Mouse (Mus musculus) retina, postnatal 1 day (tissue): ENCODE data around the gene Dhrs7.
A peak's percentile ranks its signal among the peaks of the same experiment; 100 is the strongest.
"Not testable (repeated sequence)": the region's sequence is repeated elsewhere in the genome, so short reads cannot be mapped to it uniquely, and the experiment has no call there.

ENCODE experiments used
- DNase-seq: peaks from one replicate; pipeline ENCODE4 v3.0.0-alpha.2; 2012

The Dhrs7 gene

GRCm38 (mm10) chr12:72664735-72665337, at the start of gene Dhrs7:
Dhrs7 (minus strand) TSS chr12:72664909.
- peak; percentile 86 for DNase-seq

- DNase-seq, result no peak
Observed at GRCm38 (mm10) chr12:72709981-72710380, 45.3 kb upstream of the Dhrs7 start.

DNA sequence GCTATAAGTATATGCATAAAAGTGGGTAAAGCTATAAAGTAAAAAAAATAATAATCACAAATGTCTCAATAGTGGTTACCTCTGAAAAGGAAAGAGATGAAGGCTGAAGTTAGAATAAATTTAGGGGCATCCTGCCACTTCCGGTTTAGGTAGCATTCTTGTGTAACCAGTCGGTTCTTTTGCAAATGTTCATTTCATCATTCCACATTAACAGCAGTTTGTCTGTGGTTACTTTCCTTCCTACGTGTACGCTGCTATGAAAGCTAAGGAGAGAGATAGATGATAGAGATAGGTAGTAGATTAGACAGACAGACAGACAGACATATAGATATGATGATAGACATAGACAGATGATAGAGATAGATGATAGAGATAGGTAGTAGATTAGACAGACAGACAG, 39.4 kb upstream of the Dhrs7 start:
- no peak for DNase-seq

GRCm38 (mm10) chr12:72700013-72700412, 35.3 kb upstream of the Dhrs7 start:
- DNase-seq, result peak; percentile 41

- DNase-seq, result peak; percentile 55
Observed at GRCm38 (mm10) chr12:72694901-72695463, 30.3 kb upstream of the Dhrs7 start.

GRCm38 (mm10) chr12:72694438-72694837, 29.7 kb upstream of the Dhrs7 start:
- no peak for DNase-seq

GRCm38 (mm10) chr12:72693895-72694294, 29.2 kb upstream of the Dhrs7 start:
- peak; percentile 62 for DNase-seq

DNA sequence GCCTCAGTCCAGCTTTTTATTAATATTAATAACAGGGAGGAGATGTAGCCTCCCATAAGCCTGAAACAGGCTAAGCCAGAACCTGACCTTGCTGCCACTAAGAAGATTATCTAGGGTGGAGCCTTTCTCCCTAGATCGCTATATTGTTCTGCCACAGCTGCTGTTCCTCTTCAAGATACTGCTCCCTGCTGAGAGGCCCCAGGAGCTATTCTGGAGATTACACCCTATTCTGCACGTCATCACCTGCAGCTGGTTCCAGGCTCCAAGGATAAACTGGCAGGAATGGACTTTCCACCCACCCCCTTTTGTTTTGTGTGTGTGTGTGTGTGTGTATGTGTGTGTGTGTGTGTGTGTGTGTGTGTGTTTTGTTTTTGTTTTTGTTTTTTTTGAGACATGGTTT, 23.6 kb upstream of the Dhrs7 start:
- peak; percentile 66 for DNase-seq

- DNase-seq, result not testable (repeated sequence)
Observed at GRCm38 (mm10) chr12:72687741-72688140, 23.0 kb upstream of the Dhrs7 start.

GRCm38 (mm10) chr12:72686566-72686965, 21.9 kb upstream of the Dhrs7 start:
- not testable (repeated sequence) for DNase-seq

DNA sequence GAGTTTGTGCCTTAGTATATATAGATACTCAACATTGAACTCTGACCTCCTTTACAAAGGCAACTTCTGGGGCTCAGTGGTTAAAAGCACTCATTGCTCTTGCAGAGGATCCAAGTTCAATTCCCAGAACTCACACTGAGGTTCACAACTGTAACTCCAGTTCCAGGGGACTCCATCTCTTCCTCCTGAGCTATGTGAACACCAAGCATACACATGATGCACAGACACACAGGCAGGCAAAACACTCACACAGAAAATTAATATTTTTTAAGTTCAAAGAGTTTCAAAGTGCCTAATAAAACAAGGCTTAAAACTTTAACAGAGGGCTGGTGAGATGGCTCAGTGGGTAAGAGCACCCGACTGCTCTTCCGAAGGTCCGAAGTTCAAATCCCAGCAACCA, 18.9 kb upstream of the Dhrs7 start:
- DNase-seq, result no peak

GRCm38 (mm10) chr12:72682511-72683282, 18.0 kb upstream of the Dhrs7 start:
- peak; percentile 35 for DNase-seq

DNA sequence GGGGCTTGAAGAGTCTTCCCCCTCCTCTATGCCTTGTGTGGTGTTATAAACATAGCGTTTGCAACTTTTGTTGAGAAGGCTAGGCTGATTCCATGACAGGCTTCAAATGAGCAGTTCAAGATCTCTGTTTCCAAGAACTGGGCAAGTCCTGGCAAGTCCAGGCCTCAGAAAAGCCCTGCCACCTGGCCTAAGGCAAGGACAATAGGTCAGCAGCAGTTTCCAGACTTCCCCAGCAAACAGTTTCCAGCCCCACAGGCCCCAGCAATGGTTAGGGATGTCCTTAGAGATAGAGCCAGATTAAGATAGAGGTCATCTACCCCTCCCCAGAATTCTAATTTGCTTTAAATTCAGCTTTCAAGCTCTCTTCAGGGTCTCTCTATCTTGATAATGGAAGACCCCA, 17.2 kb upstream of the Dhrs7 start:
- DNase-seq, result no peak

DNA sequence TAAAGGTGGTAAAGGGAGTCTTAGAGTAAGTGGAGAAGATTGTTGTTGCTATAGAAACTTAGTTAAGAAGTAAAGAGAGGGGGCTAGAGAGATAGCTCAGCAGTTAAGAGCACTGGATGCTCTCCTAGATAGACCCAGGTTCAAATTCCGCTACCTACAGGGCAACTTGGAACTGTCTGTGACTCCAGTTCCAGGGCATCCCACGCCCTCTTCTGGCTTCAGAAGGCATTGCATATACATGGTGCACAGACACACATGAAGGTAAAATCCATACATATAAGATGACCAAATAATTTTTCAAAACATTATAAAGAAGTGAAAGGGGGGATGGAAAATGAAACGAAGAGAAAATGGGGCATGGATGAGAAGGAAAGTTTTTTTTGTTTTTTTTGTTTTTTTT, 14.9 kb upstream of the Dhrs7 start:
- DNase-seq, result no peak

GRCm38 (mm10) chr12:72674820-72675219, 10.1 kb upstream of the Dhrs7 start:
- DNase-seq, result no peak

GRCm38 (mm10) chr12:72674079-72674797, 9.5 kb upstream of the Dhrs7 start:
- DNase-seq, result no peak

- DNase-seq, result no peak
Observed at GRCm38 (mm10) chr12:72671516-72672135, 6.9 kb upstream of the Dhrs7 start.

DNA sequence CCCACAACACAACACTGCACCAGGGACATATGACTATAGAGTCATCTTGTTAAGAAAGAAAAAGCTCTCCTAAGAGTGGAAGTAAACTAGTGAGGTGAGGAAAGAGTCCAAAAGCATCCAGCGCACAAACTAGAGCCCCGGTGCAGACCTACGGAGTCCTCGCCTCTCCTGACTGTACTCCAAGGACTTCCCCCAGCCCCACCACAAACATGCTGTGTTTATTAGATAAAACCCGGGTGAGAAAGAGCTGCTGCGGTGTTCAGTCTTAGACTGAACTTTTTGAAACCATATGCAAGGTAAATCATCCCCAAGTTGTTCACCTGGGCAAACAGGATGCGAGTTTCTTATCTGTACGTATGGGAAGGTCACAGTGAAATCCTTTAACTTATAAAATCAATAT, 6.2 kb upstream of the Dhrs7 start:
- no peak for DNase-seq

DNA sequence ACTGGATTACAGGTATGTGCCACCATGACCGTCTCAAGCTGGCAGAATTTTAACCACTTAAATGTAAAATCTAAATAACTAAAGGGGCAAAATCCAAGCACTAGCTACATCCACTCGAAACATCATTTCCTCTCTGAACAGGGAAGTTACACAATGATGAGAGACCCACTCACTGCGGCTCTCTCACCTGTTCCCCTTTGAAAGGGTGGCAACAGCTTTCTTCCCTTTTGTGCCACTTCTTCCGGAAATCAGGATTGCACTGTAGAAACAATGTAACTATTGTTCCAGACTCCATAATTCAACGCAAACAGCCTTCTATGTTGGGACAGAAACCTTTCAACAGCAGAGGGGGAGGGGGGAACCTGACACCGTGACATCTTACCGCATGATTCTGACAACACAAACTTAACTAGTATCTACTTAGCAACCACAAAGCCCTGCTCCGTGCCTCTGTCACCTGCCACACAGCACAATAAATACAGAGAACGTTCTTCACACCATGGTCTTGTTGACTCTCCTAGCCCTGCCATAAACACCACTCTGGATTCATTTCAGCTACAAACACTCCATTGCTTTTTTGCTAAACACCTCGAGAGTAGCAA, 3.3 kb upstream of the Dhrs7 start:
- peak; percentile 19 for DNase-seq

DNA sequence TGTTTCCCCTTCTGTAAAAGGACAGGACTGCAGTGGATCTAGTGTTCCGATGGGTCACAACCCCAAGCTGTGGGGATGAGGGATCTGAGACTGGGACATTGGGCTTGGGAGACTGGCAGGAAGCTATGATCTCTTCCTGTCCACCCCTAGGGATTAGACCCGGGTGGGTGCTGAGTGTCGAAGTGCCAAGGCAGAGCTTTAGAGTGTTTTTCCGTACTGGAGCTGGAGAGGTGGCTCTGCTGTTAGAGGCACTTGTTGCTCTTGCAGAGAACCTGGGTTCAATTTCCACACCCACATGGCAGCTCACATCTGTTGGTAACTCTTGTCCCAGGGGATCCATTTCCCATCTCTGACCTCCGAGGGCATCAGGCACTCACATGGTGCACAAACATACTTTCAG, 1.3 kb upstream of the Dhrs7 start:
- no peak for DNase-seq

DNA sequence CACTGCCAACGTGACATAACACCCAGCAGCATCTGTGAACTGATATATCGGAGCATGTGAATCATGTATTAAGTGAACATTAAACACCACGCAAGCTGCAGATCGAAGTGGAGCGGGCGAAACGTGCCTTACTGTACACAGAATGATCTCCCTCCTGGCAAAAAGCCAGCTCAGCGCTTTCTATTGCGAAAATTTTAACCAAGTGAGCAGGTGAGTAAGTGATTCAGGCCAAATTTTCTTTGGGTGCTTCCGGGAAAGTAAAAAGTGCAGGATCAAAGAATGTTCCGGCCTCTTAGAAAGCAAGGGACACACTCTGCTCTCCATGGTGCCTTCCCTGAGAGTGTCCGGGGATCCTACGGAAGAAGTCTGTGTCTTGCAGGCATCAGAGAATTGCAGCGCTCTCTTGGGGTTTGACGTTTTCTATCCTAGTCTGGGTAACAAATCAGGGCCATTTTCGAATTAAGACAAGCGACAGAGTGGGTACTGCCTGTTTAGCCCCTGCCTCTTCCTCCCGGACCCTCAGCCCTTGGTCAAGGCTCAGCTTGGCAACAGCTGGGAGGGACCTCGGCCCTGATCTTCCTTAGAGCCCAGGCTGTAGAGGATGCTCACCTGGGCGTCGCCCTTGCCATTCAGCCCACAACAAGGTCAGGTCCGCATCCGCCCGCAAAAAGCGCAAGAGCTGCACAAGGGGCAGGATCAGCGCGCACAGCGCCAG, 532 bp downstream of the Dhrs7 start:
- no peak for DNase-seq

DNA sequence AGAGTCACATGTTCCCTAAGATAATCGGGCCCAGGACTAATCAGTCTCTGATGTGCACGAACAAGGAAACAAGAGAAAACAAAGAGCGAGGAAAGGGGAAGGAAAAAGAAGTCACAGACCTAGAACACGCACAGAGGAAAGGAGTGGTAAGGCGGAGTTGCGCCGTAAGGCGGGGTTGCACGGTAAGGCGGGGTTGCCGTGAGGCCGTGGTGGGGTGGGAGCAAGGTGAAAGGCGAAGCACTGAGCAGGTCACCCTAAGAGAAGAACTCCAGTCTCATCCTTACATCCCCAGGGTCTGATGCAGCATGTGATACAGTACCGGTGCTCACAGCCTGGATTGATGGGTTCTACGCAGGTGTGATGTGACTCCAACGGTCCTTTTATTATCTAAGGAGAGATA, 8.9 kb downstream of the Dhrs7 start:
- DNase-seq, result no peak
